Mouse (Mus musculus) embryo, embryonic 9.5 days (tissue): ENCODE data around the gene Dctn1.
A peak's percentile ranks its signal among the peaks of the same experiment; 100 is the strongest.

ENCODE experiments used
- DNase-seq: peaks from one replicate; pipeline ENCODE4 v3.0.0-alpha.2; 2017; ENCODE audit errors: extremely low spot score

The Dctn1 gene

GRCm38 (mm10) chr6:83169872-83170271 is 4.2 kb downstream of the Dctn1 start:
- DNase-seq, result no peak

GRCm38 (mm10) chr6:83171063-83171462 is 5.3 kb downstream of the Dctn1 start:
- DNase-seq, result no peak

DNA sequence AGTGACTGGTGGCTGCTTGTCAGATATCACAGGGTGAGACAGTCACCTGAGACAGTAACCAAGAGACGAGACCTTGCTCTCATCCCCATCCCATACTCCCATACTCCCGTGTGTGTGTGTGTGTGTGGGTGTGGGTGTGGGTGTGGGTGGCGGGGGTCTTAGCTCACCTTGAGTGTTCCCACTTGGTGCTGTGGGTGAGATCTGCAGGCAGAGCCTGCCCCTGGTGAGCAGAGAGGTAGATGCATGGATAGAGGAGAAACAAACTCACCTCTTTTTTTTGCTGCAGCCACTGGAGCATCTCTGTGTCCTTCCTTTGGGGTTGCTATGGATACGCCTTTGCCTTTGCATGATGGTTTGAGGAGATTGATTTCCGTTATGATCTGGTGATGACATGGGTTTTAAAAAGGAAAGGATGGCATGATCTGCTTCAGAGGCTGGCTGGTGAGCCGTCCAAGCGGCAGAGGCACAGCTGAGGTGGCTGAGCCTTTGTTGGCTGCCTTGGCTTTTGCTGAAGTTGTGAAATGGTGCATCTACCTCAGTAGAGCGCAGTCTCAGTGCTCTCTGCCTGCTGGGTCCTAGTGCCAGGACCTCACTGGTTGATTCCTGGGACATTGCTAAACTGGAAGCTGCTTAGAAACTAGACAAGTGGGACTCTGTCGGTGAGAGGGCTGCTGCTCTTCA is 6.7 kb downstream of the Dctn1 start:
- no peak for DNase-seq

DNA sequence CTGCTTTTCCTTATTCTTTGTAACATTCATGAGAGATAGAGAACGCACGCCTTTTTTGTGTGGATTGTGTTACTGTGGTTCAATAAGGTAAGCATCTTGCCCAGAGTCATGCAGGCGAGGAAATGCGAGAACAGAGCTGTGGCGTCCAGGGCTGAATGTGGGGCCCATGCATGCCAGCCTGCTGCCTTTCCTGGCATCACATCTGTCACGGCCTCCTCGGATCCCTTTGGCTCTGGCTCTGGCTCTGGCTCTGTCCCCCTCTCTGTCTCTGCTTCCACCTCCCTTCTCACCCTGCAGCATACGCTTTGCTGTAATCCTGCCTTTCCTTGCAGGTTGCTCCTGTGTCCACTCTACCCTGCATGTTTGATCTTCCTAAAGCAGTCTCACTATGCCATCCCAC is 10.3 kb downstream of the Dctn1 start:
- no peak for DNase-seq

DNA sequence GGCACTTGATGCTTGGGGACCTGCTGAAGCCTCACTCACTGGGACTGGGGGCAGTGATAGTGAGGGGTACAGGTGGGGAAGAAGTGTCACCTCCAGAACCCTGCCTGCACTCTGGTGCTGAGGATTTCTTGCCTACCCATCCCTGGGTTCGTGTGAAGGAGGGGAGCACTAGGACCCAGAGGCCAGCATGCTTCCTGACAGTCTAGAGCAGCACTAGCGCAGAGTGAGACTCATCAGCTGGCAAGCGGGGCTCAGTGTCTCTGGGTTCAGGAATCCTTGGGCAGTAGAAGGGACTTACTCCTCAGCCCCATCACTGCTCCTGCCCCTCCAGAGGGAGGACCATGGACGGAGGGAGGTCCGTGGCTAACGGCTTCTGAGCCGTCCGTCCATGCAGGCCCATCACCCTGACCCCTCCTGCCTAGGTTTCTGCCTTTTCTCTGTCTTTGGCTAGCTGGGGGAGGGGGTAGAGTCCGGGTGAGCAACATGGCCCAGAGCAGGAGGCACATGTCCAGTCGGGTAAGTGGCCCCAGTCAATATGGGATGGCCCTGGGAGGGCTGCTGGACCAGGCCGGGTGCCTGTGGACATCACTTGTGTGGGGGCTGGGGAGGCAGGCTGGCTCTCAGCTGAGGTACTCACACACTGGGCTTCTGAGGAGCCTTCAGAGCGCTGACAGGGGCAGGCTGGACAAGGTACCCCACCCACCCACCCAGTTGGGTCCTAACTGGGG is 13.8 kb downstream of the Dctn1 start:
- peak; percentile 32 for DNase-seq

DNA sequence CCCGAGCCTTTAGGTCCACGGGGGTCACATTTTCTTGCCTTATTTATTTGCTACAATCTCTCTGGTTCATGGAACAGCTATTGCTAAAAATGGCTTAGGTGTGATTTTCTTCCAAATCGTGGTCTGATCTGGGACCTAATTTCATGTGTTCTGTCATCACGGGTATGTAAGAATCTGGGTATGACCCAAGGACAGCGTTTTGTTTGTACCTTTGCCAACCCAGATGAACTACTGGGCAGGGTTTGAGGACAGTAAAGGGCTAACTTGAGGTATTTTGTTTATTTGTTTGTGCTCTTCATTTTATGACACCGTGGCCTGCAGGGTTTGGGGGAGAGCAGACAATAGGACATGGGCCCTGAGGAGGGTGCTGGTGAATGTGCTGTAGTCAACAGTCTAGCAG is 14.9 kb downstream of the Dctn1 start:
- DNase-seq, result no peak

- DNase-seq, result peak; percentile 13
Observed at GRCm38 (mm10) chr6:83184858-83185435, 19.2 kb downstream of the Dctn1 start.

DNA sequence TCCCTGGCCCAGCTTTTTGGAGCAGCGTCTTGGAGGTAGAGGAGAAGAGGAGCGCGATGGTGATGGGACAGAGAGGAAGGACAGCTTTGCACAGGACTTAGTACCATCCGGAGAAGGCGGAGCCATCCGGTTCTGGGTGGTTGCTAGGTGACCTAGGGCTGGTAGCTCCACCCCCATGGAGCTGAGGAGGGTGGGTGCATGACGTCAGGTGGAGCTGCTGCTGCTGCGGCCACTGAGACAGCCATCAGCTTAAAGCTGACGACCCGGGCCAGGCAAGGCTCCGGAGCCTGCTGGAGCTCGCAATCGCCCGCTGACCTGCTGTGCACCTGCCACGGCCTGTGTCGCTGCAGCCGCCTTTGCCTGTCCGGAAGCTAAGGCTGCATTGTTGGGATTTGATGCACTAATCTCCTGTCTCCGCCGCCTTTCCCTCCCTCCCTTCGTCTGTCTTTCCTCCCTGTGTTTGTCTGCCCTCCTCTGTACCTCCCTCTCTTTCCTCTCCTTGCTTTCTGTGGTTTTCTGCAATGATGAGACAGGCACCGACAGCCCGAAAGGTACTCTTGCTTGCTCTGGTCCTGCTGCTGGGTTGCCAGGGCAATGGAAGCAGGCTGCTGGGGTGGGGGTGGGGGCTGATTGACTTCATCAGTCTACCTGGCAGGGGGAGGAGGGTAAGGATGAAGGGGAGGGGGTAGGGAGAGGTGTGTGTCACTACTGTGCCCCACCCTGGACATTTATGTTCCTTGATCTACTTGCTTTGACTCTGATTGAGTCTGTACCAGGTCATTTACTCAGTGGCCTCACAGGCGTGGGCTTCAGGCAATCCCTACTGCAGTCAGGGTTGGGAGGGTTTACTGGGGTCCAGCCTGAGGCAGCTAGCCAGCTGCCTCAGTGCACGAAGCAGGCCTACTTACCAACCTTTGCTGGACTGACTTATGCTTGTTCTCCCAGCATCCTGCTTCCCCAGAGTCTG is 20.5 kb downstream of the Dctn1 start:
- peak; percentile 79 for DNase-seq

- no peak for DNase-seq
Observed at GRCm38 (mm10) chr6:83186946-83187345, 21.2 kb downstream of the Dctn1 start.

GRCm38 (mm10) chr6:83193571-83193970 is 27.9 kb downstream of the Dctn1 start:
- no peak for DNase-seq

DNA sequence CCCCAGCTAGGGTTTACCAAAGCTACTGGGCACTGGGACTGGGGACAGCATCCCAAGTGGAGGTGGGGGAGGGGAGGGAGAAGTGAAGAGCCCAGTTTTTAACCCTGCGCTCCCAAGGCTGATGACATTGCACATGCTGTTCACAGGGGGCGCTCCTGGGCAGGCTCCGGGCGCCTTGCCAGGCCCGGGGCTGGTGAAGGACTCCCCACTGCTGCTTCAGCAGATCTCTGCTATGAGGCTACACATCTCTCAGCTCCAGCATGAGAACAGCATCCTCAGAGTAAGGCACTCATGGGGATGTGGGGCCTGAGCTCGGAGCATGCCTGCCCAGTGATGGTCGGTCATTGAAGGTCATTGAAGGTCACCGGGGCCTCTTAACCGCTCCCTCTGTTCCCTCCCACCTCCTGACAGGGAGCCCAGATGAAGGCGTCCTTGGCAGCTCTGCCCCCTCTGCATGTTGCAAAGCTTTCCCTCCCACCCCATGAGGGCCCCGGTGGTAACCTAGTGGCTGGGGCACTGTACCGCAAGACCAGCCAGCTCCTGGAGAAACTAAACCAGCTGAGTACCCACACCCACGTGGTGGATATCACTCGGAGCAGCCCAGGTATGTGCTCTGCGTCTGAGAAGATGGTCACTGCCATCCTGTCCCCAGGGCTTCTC is 31.8 kb downstream of the Dctn1 start:
- peak; percentile 31 for DNase-seq

DNA sequence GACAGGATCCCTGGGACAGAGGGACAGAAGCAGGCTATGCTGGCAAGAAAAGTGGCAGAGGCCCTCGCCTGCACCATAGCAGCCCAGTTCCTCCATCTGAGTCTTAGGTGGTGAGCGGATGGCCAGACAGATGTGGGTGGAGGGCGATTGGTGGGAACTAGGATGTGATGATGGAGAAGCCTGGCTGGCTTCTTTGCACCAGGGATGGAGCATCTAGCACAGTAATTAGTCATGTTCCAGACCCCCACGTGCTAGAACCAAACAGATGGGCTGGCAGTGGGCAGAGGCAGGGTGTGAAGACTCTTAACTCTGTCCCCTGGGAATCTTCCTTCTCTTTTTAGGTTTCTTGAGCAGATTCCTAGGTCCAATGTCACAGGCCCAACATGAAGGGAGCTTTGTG is 37.6 kb downstream of the Dctn1 start:
- DNase-seq, result no peak

DNA sequence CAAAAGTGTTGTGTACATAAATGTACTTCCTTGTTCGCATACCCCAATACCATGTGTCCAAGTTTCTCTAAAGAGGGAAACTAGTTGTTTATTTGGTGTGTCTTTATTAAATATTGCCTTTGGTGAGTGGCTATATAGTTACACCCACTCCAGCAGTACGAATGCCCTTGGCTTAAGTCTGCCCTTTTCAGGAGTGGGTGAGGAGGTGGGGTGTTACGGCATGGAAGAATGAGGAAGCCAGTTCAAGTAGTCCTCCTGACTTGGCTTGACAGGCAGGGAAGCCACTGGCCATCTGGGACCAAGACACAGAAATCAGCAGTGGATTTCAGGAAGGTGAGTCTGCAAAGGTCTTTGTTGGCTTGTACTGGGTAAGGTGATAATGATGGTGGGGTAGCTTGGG is 40.1 kb downstream of the Dctn1 start:
- no peak for DNase-seq

- DNase-seq, result no peak
Observed at GRCm38 (mm10) chr6:83206321-83206720, 40.6 kb downstream of the Dctn1 start.

GRCm38 (mm10) chr6:83207361-83208049 is 41.8 kb downstream of the Dctn1 start:
- DNase-seq, result no peak

DNA sequence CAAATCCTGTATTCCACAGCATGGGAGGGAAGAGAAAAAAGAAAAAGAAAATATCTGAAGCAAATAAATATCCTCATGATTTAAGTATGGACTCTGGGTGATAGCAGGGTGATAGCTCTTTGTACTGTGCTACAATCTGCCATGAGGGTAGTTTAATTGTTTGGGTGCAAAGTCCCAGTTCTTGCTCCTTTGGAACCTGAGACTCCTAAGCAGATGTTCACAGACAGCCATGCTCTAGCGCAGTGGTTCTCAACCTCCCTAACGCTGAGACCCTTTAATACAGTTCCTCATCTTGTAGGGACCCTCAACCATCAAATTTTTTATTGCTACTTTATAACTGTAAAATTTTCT is 42.3 kb downstream of the Dctn1 start:
- DNase-seq, result no peak

- DNase-seq, result no peak
Observed at GRCm38 (mm10) chr6:83210495-83210894, 44.8 kb downstream of the Dctn1 start.

- DNase-seq, result no peak
Observed at GRCm38 (mm10) chr6:83211526-83211925, 45.8 kb downstream of the Dctn1 start.

- peak; percentile 73 for DNase-seq
Observed at GRCm38 (mm10) chr6:83215002-83215666, 49.4 kb downstream of the Dctn1 start.

GRCm38 (mm10) chr6:83219814-83220213 is 54.1 kb downstream of the Dctn1 start, which contains the start of gene Slc4a5:
Gene Slc4a5 (plus strand): TSS chr6:83219828.
- DNase-seq, result no peak
